Mouse (Mus musculus) embryonic facial prominence, embryonic 13.5 days (tissue): Measurements from ENCODE around the gene Slamf1. TPM values are rescaled to one million over a fixed set of nuclear protein-coding genes. Genes with fewer than 3 reads are reported as not detected.

Source experiments
- ATAC-seq: fragments of 200-750 bp; cut with Nextera tagmentation; 2 replicates; pipeline ENCODE4 v1.8.0; 2017; ENCODE audit warnings: low read depth; ENCODE audit not compliant: insufficient number of reproducible peaks, insufficient read depth, low FRiP score, low TSS enrichment
- H3K27ac ChIP-seq: fragments of 300-500 bp; sonication (generic); 2 replicates; pipeline ENCODE4 v1.5.1; 2015; ENCODE audit warnings: moderate library complexity, mild to moderate bottlenecking, inconsistent platforms
- H3K27me3 ChIP-seq: fragments of 300-500 bp; sonication (generic); 2 replicates; pipeline ENCODE4 v1.6.1; 2015; ENCODE audit warnings: mild to moderate bottlenecking, inconsistent platforms
- H3K36me3 ChIP-seq: fragments of 300-500 bp; sonication (generic); 2 replicates; pipeline ENCODE4 v1.6.1; 2015; ENCODE audit warnings: mild to moderate bottlenecking, inconsistent platforms
- H3K4me1 ChIP-seq: fragments of 300-500 bp; sonication (generic); 2 replicates; pipeline ENCODE4 v1.6.1; 2015; ENCODE audit warnings: inconsistent platforms
- H3K4me2 ChIP-seq: fragments of 300-500 bp; sonication (generic); 2 replicates; pipeline ENCODE4 v1.6.1; 2015; ENCODE audit warnings: moderate library complexity, mild to moderate bottlenecking, inconsistent platforms
- H3K4me3 ChIP-seq: fragments of 300-500 bp; sonication (generic); 2 replicates; pipeline ENCODE4 v1.5.1; 2015; ENCODE audit warnings: mild to moderate bottlenecking, inconsistent platforms
- H3K9ac ChIP-seq: fragments of 300-500 bp; sonication (generic); 2 replicates; pipeline ENCODE4 v1.6.1; 2015; ENCODE audit warnings: mild to moderate bottlenecking, inconsistent platforms
- H3K9me3 ChIP-seq: fragments of 300-500 bp; sonication (generic); 2 replicates; pipeline ENCODE4 v1.6.1; 2016; ENCODE audit warnings: inconsistent platforms
- whole genome bisulfite sequencing: fragments of 180-500 bp; shearing (Covaris S2); methylation state at CpG from one replicate; pipeline ENCODE4 v1.1.7; 2015; ENCODE audit warnings: mixed read lengths; 5-methylcytosine and 5-hydroxymethylcytosine counted together
- polyA plus RNA-seq: library from polyadenylated mRNA; unstranded; fragments of >200 nt; fragmentation: Nextera tagmentation; extraction: Ambion mirVana; gene quantifications from 2 replicates; pipeline ENCODE4 v1.2.1, GENCODE M21; 2015

Gene Slamf1
- polyA plus RNA-seq, 1 experiment from 2014 or later, result 0.35 TPM

- Histone ChIP-seq H3K36me3 (no peaks in the 10 kb centered on the region), H3K27ac (no peak overlapping the region), H3K27me3 (no peaks in the 10 kb centered on the region), H3K4me2 (no peak overlapping the region), H3K9me3 (no peaks in the 10 kb centered on the region), H3K4me3 (no peak overlapping the region), H3K9ac (no peak overlapping the region), H3K4me1 (no peaks in the 10 kb centered on the region)
- ATAC-seq, result no peak
- WGBS, result 88% methylated on average over 5 of the region's 5 CpGs
Measured at GRCm38 (mm10) chr1:171849454-171849853, 82.5 kb downstream of the Slamf1 start.

Other genes with a start within 250 kb of the Slamf1 start
- 0.23 TPM in 1 of 2 replicates, not detected in the other for gene Itln1, start 231.8 kb upstream of the Slamf1 start, polyA plus RNA-seq
- 0.17 TPM in 1 of 2 replicates, not detected in the other for gene Cd244a, start 207.9 kb upstream of the Slamf1 start, polyA plus RNA-seq
- gene Ly9, start 159.7 kb upstream of the Slamf1 start, polyA plus RNA-seq, result 0.45 and 0.52 TPM in 2 replicates
- gene Slamf7, start 114.1 kb upstream of the Slamf1 start, polyA plus RNA-seq, result not detected in 2 replicates
- 1.7 and 1.9 TPM in 2 replicates for gene Cd48, start 85.1 kb upstream of the Slamf1 start, polyA plus RNA-seq
- 1.2 and 1.3 TPM in 2 replicates for gene Cd84, start 72.6 kb downstream of the Slamf1 start, polyA plus RNA-seq
- gene Gm10521, start 128.5 kb downstream of the Slamf1 start, polyA plus RNA-seq, result not detected in 2 replicates
- 0.21 TPM in 1 of 2 replicates, not detected in the other for gene Slamf6, start 150.4 kb downstream of the Slamf1 start, polyA plus RNA-seq